In genomic region chr17:26540083-26540482, GRCm38 (mm10) we compare ENCODE assay signal across 24 mouse cellular contexts. TPM values are rescaled to one million over a fixed set of nuclear protein-coding genes. Genes with fewer than 3 reads are reported as not detected.
DNase-seq lines count a peak whose midpoint lies in the region; ATAC-seq and TF ChIP-seq lines count a peak whose summit lies in the region.
"Had no signal": no experiment of that assay in that cellular context is flagged by ENCODE, and none has a peak within 500 bp of the region (broad histone marks: within the 10 kb centered on the region; RNA-seq: fewer than 3 reads in every experiment).

No protein-coding gene starts in this region.

- no peak overlapping the region for H3K4me2 ChIP-seq in kidney, embryonic 14.5 days (replicated peaks; ENCODE audit: low read depth, low read length)
- H3K4me2 ChIP-seq: embryonic facial prominence, embryonic 15.5 days; forebrain, embryonic 12.5 days; heart, embryonic 13.5 days; limb, embryonic 12.5 days; lung, embryonic 15.5 days; midbrain, embryonic 12.5 days; neural tube, embryonic 12.5 days had no signal

- ATAC-seq in kidney, embryonic 14.5 days (ENCODE audit: low FRiP score, low TSS enrichment): no peak
- ATAC-seq: hindbrain, embryonic 16.5 days had no signal

- no peaks in the 10 kb centered on the region for H3K36me3 ChIP-seq in kidney, embryonic 14.5 days (ENCODE audit: control insufficient read depth, insufficient read depth, low read length)
- H3K36me3 ChIP-seq: embryonic facial prominence, embryonic 15.5 days; forebrain, embryonic 12.5 days; heart, embryonic 13.5 days; limb, embryonic 12.5 days; lung, embryonic 15.5 days; midbrain, embryonic 12.5 days; neural tube, embryonic 12.5 days had no signal

- H3K27ac ChIP-seq in kidney, embryonic 14.5 days (ENCODE audit: low read depth, low read length): no peak overlapping the region
- H3K27ac ChIP-seq: embryonic facial prominence, embryonic 15.5 days; forebrain, embryonic 12.5 days; heart, embryonic 13.5 days; layer of hippocampus, adult 2 months; left cerebral cortex, adult 2 months; limb, embryonic 12.5 days; lung, embryonic 15.5 days; midbrain, embryonic 12.5 days; neural tube, embryonic 12.5 days had no signal

- WGBS in kidney, embryonic 14.5 days: 87% methylated on average over 5 of the region's 5 CpGs

- no peaks in the 10 kb centered on the region for H3K4me1 ChIP-seq in kidney, embryonic 14.5 days (ENCODE audit: control insufficient read depth, insufficient read depth, low read length)
- H3K4me1 ChIP-seq: embryonic facial prominence, embryonic 15.5 days; forebrain, embryonic 12.5 days; limb, embryonic 12.5 days; midbrain, embryonic 12.5 days; neural tube, embryonic 12.5 days had no signal

- TF ChIP-seq CTCF in brain, embryonic 14.5 days (IDR thresholded peaks at IDR 0.05; ENCODE audit: borderline replicate concordance, extremely low read depth, insufficient read depth, insufficient read length): no peak

- peak; percentile 81 for DNase-seq in brain, adult 2 months (ENCODE audit: low read depth, low spot score)
- peak; percentile 5 for DNase-seq in brain, embryonic 14.5 days (ENCODE audit: low read depth)
- DNase-seq in cerebellum, adult 8-10 months: peak; percentile 50
- peak; percentile 62 to 70 for DNase-seq in cerebellum, postnatal 25 days
- DNase-seq in adrenal gland, postnatal 10 days: no peak
- DNase-seq: B cell, adult 2 months; gastrocnemius, postnatal 36 days; heart, adult 18-20 months; heart, postnatal 10 days; kidney, adult 18-20 months; kidney, postnatal 36 days; thymus, postnatal 4 days had no signal

- no peak for TF ChIP-seq POLR2A in brain, embryonic 14.5 days (IDR thresholded peaks at IDR 0.05; ENCODE audit: borderline replicate concordance, extremely low read depth, insufficient read depth, insufficient read length, poor library complexity, severe bottlenecking)

- H3K27me3 ChIP-seq in kidney, embryonic 14.5 days (ENCODE audit: control insufficient read depth, insufficient read depth, low read length): no peaks in the 10 kb centered on the region
- H3K27me3 ChIP-seq: embryonic facial prominence, embryonic 15.5 days; heart, embryonic 13.5 days; limb, embryonic 12.5 days; lung, embryonic 15.5 days; midbrain, embryonic 12.5 days; neural tube, embryonic 12.5 days had no signal

- no peaks in the 10 kb centered on the region for H3K9me3 ChIP-seq in kidney, embryonic 14.5 days (ENCODE audit: control insufficient read depth, low read length)
- H3K9me3 ChIP-seq: embryonic facial prominence, embryonic 15.5 days; forebrain, embryonic 12.5 days; heart, embryonic 13.5 days; limb, embryonic 12.5 days; lung, embryonic 15.5 days; midbrain, embryonic 12.5 days; neural tube, embryonic 12.5 days had no signal

- H3K4me3 ChIP-seq in kidney, embryonic 14.5 days (ENCODE audit: low read length): no peak overlapping the region
- H3K4me3 ChIP-seq: embryonic facial prominence, embryonic 15.5 days; forebrain, embryonic 12.5 days; heart, embryonic 13.5 days; layer of hippocampus, adult 2 months; left cerebral cortex, adult 2 months; limb, embryonic 12.5 days; lung, embryonic 15.5 days; midbrain, embryonic 12.5 days; myocyte; neural tube, embryonic 12.5 days had no signal

- no peak overlapping the region for H3K9ac ChIP-seq in kidney, embryonic 14.5 days (ENCODE audit: low read depth, low read length)
- H3K9ac ChIP-seq: embryonic facial prominence, embryonic 15.5 days; forebrain, embryonic 12.5 days; heart, embryonic 13.5 days; limb, embryonic 12.5 days; lung, embryonic 15.5 days; midbrain, embryonic 12.5 days; neural tube, embryonic 12.5 days had no signal

RNA-seq across cellular contexts. Expression of gene Ergic1, which starts 21.2 kb away (rescaled TPM):
- polyA plus RNA-seq in brain, embryonic 14.5 days (2012; rRNA removed): 193 and 218 TPM in 2 replicates
- total RNA-seq in adrenal gland, postnatal 10 days (2021): 100 to 1,000 TPM; 137 to 143 TPM
- 141 and 150 TPM in 2 replicates for polyA plus RNA-seq in kidney, embryonic 14.5 days (2014; fragmentation: Nextera tagmentation; extraction: Ambion mirVana)

RNA-seq across cellular contexts. Expression of gene Dusp1, which starts 21.8 kb away (rescaled TPM):
- 56.2 and 71.8 TPM in 2 replicates for polyA plus RNA-seq in brain, embryonic 14.5 days (2012; rRNA removed)
- 10 to 100 TPM; 40.3 to 89.1 TPM for total RNA-seq in adrenal gland, postnatal 10 days (2021)
- 19.3 and 19.8 TPM in 2 replicates for polyA plus RNA-seq in kidney, embryonic 14.5 days (2014; fragmentation: Nextera tagmentation; extraction: Ambion mirVana)
